Mouse (Mus musculus): ENCODE results near the gene Abat. TPM values are rescaled to one million over a fixed set of nuclear protein-coding genes. Genes with fewer than 3 reads are reported as not detected.

Abat gene
- polyA plus RNA-seq, 1 experiment, result 0.04 TPM

DNA sequence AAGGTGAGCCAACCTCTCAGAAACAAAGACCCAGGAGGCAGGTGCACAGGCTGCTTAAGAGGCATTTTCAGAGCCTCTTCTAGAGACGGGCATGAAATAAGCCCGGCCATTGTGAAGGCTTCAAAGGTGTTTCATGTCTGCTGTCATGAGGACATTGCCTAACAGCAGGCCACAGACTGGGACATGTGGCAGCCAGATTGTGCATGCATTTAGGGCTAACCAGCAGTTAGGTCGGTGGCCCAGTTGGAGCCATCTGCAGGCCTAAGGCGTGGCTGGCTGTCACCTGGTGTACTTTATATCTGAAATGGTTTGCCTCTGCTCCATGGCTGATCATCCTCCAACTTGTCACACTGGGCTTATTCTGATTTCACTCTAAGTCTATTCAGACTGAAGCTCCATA is 65.1 kb downstream of the Abat start:
- H3K4me3 ChIP-seq, result no peak overlapping the region
- TF ChIP-seq CEBPB (IDR thresholded peaks at IDR 0.05; ENCODE audit: insufficient read depth, poor library complexity, severe bottlenecking) (no peak), REST (IDR thresholded peaks at IDR 0.05; ENCODE audit: insufficient read depth, insufficient read length) (no peak), TCF3 (IDR thresholded peaks at IDR 0.05; ENCODE audit: insufficient read length, low read depth) (no peak), USF1 (IDR thresholded peaks at IDR 0.05; ENCODE audit: low read depth) (no peak), POLR2AphosphoS2 (IDR thresholded peaks at IDR 0.05; ENCODE audit: insufficient read length, low read depth) (no peak), POLR2A (IDR thresholded peaks at IDR 0.05; ENCODE audit: insufficient read length, low read depth) (no peak), TCF12 (IDR thresholded peaks at IDR 0.05; ENCODE audit: insufficient read depth, poor library complexity, severe bottlenecking) (no peak), E2F4 (IDR thresholded peaks at IDR 0.05; ENCODE audit: insufficient read depth) (no peak), SRF (IDR thresholded peaks at IDR 0.05; ENCODE audit: control insufficient read depth, insufficient read length, low read depth) (no peak), MYOG (IDR thresholded peaks at IDR 0.05; ENCODE audit: control insufficient read depth in 1 of 3, insufficient read depth in 1 of 3, insufficient read length in 2 of 3, low read depth in 2 of 3) (no peak), MAX (IDR thresholded peaks at IDR 0.05; ENCODE audit: low read depth) (no peak), MYOD1 (IDR thresholded peaks at IDR 0.05; ENCODE audit: control insufficient read depth in 1 of 3, insufficient read length in 2 of 3, low read depth in 2 of 3) (no peak)

DNA sequence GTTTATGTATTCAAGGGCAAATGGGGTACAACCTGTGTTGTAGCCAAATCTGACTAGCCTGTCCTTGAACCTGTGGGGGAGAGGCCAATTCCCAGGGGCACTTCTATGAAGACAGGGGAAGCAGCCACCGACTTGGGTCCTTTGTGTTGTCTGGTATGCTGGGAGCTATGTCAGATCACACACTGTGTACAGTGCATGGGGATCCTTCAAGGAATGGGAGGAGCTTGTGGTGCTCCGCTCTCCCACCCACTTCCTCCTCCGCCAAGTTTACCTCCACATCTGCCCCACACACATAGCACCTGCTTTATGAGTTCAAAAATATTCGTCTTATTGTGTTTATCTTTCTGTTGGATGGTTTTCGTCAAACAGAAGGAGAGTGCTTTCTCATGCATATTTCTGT is 66.3 kb downstream of the Abat start:
- no peak for TF ChIP-seq SRF (IDR thresholded peaks at IDR 0.05; ENCODE audit: control insufficient read depth, insufficient read length, low read depth)
- no peak for TF ChIP-seq CEBPB (IDR thresholded peaks at IDR 0.05; ENCODE audit: insufficient read depth, poor library complexity, severe bottlenecking)
- no peak for TF ChIP-seq REST (IDR thresholded peaks at IDR 0.05; ENCODE audit: insufficient read depth, insufficient read length)
- no peak for TF ChIP-seq MAX (IDR thresholded peaks at IDR 0.05; ENCODE audit: low read depth)
- TF ChIP-seq POLR2AphosphoS2 (IDR thresholded peaks at IDR 0.05; ENCODE audit: insufficient read length, low read depth), result no peak
- no peak for TF ChIP-seq E2F4 (IDR thresholded peaks at IDR 0.05; ENCODE audit: insufficient read depth)
- TF ChIP-seq MYOG (IDR thresholded peaks at IDR 0.05; ENCODE audit: control insufficient read depth in 1 of 3, insufficient read depth in 1 of 3, insufficient read length in 2 of 3, low read depth in 2 of 3), result no peak
- no peak for TF ChIP-seq MYOD1 (IDR thresholded peaks at IDR 0.05; ENCODE audit: control insufficient read depth in 1 of 3, insufficient read length in 2 of 3, low read depth in 2 of 3)
- TF ChIP-seq TCF12 (IDR thresholded peaks at IDR 0.05; ENCODE audit: insufficient read depth, poor library complexity, severe bottlenecking), result no peak
- TF ChIP-seq USF1 (IDR thresholded peaks at IDR 0.05; ENCODE audit: low read depth), result no peak
- TF ChIP-seq TCF3 (IDR thresholded peaks at IDR 0.05; ENCODE audit: insufficient read length, low read depth), result no peak
- TF ChIP-seq POLR2A (IDR thresholded peaks at IDR 0.05; ENCODE audit: insufficient read length, low read depth), result no peak
- no peak overlapping the region for H3K4me2 ChIP-seq (ENCODE audit: low read depth)
- no peak overlapping the region for H3K4me3 ChIP-seq
- H3K36me3 ChIP-seq (ENCODE audit: control insufficient read depth, insufficient read depth), result no peaks in the 10 kb centered on the region
- H3K27me3 ChIP-seq (ENCODE audit: control insufficient read depth, insufficient read depth, insufficient read length), result peaks cover 5% of the 10 kb centered on the region
- no peaks in the 10 kb centered on the region for H3K79me2 ChIP-seq (ENCODE audit: control insufficient read depth, insufficient read depth)
- no peak overlapping the region for H3ac ChIP-seq (ENCODE audit: control insufficient read depth, insufficient read length)

More for the DNA sequence above, 65.1 kb downstream of the Abat start:
- H3ac ChIP-seq (ENCODE audit: control insufficient read depth, insufficient read length), result no peak overlapping the region
- H3K79me2 ChIP-seq (ENCODE audit: control insufficient read depth, insufficient read depth), result no peaks in the 10 kb centered on the region
- no peaks in the 10 kb centered on the region for H3K36me3 ChIP-seq (ENCODE audit: control insufficient read depth, insufficient read depth)
- H3K4me2 ChIP-seq (ENCODE audit: low read depth), result no peak overlapping the region
- peaks cover 5% of the 10 kb centered on the region for H3K27me3 ChIP-seq (ENCODE audit: control insufficient read depth, insufficient read depth, insufficient read length)

DNA sequence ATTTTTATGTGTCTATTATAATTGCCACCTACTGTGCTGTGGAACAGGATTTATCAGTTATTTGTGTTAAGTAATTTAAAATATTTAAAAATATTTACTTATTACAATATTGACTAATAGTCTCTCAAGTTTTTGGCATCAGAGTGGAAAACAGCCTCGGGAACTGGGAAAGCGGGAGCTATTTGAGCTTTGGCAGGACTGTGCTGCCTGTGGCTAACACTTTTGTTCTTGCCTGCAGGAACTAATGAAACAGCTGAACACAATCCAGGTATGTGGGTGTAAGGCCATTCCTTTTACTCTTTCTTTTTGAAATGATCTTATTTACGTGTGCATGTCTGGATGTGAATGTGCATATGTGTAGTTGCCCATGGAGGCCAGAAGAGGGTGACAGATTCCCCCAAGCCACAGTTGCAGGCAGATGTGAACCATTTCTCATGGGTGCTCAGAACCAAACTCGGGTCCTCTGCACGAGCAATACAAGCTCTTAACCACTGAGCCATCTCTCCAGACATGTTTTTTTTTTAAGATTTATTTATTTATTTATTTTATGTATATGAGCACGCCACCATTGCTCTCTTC is 68.5 kb downstream of the Abat start:
- TF ChIP-seq TCF3 (IDR thresholded peaks at IDR 0.05; ENCODE audit: insufficient read length, low read depth) (no peak), REST (IDR thresholded peaks at IDR 0.05; ENCODE audit: insufficient read depth, insufficient read length) (no peak), MAX (IDR thresholded peaks at IDR 0.05; ENCODE audit: low read depth) (no peak), TCF12 (IDR thresholded peaks at IDR 0.05; ENCODE audit: insufficient read depth, poor library complexity, severe bottlenecking) (no peak), CEBPB (IDR thresholded peaks at IDR 0.05; ENCODE audit: insufficient read depth, poor library complexity, severe bottlenecking) (no peak), POLR2A (IDR thresholded peaks at IDR 0.05; ENCODE audit: insufficient read length, low read depth) (no peak), MYOG (IDR thresholded peaks at IDR 0.05; ENCODE audit: control insufficient read depth in 1 of 3, insufficient read depth in 1 of 3, insufficient read length in 2 of 3, low read depth in 2 of 3) (no peak), E2F4 (IDR thresholded peaks at IDR 0.05; ENCODE audit: insufficient read depth) (no peak), MYOD1 (IDR thresholded peaks at IDR 0.05; ENCODE audit: control insufficient read depth in 1 of 3, insufficient read length in 2 of 3, low read depth in 2 of 3) (no peak), SRF (IDR thresholded peaks at IDR 0.05; ENCODE audit: control insufficient read depth, insufficient read length, low read depth) (no peak), USF1 (IDR thresholded peaks at IDR 0.05; ENCODE audit: low read depth) (no peak)
- Histone ChIP-seq H3ac (ENCODE audit: control insufficient read depth, insufficient read length) (no peak overlapping the region), H3K4me2 (ENCODE audit: low read depth) (no peak overlapping the region), H3K36me3 (ENCODE audit: control insufficient read depth, insufficient read depth) (no peaks in the 10 kb centered on the region), H3K27me3 (ENCODE audit: control insufficient read depth, insufficient read depth, insufficient read length) (peaks cover 5% of the 10 kb centered on the region), H3K79me2 (ENCODE audit: control insufficient read depth, insufficient read depth) (no peaks in the 10 kb centered on the region), H3K4me3 (no peak overlapping the region)

DNA sequence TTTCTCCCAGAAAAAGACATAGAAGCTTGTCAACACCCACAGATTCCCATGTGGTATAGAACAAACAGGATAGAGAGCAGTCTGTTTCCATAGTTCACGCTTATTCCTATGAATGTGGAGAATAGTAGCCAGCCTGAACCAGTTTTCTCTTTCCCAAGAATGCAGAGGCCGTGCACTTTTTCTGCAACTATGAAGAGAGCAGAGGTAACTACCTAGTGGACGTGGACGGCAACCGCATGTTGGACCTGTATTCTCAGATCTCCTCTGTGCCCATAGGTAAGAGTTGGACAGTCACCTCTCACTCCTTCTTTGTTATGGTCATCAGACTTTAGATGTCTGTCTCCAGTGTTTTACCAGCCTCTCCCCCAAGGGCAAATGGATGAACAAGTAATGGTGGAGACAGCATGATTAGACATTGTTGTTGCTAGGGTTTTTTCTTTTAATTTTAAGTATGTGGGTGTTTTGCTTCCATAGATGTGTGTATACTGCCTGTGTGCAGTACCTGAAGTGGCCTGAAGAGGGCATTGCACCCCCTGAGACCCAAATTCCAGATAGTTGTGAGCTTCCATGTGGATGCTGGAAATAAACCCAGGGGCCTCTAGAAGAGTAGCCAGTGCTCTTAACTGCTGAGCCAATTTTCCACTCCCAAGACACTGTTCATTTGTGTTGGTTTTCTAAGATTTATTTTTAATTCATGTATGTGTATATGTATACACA is 69.5 kb downstream of the Abat start:
- H3K79me2 ChIP-seq (ENCODE audit: control insufficient read depth, insufficient read depth), result no peaks in the 10 kb centered on the region
- no peaks in the 10 kb centered on the region for H3K36me3 ChIP-seq (ENCODE audit: control insufficient read depth, insufficient read depth)
- no peak overlapping the region for H3K4me2 ChIP-seq (ENCODE audit: low read depth)
- H3ac ChIP-seq (ENCODE audit: control insufficient read depth, insufficient read length), result no peak overlapping the region
- H3K4me3 ChIP-seq, result no peak overlapping the region
- TF ChIP-seq TCF12 (IDR thresholded peaks at IDR 0.05; ENCODE audit: insufficient read depth, poor library complexity, severe bottlenecking), result no peak
- no peak for TF ChIP-seq MYOD1 (IDR thresholded peaks at IDR 0.05; ENCODE audit: control insufficient read depth in 1 of 3, insufficient read length in 2 of 3, low read depth in 2 of 3)
- TF ChIP-seq TCF3 (IDR thresholded peaks at IDR 0.05; ENCODE audit: insufficient read length, low read depth), result no peak
- no peak for TF ChIP-seq MAX (IDR thresholded peaks at IDR 0.05; ENCODE audit: low read depth)
- TF ChIP-seq CEBPB (IDR thresholded peaks at IDR 0.05; ENCODE audit: insufficient read depth, poor library complexity, severe bottlenecking), result no peak
- TF ChIP-seq MYOG (IDR thresholded peaks at IDR 0.05; ENCODE audit: control insufficient read depth in 1 of 3, insufficient read depth in 1 of 3, insufficient read length in 2 of 3, low read depth in 2 of 3), result no peak
- TF ChIP-seq USF1 (IDR thresholded peaks at IDR 0.05; ENCODE audit: low read depth), result no peak
- TF ChIP-seq SRF (IDR thresholded peaks at IDR 0.05; ENCODE audit: control insufficient read depth, insufficient read length, low read depth), result no peak
- TF ChIP-seq POLR2A (IDR thresholded peaks at IDR 0.05; ENCODE audit: insufficient read length, low read depth), result no peak
- TF ChIP-seq POLR2AphosphoS2 (IDR thresholded peaks at IDR 0.05; ENCODE audit: insufficient read length, low read depth), result no peak
- TF ChIP-seq E2F4 (IDR thresholded peaks at IDR 0.05; ENCODE audit: insufficient read depth), result no peak
- no peak for TF ChIP-seq REST (IDR thresholded peaks at IDR 0.05; ENCODE audit: insufficient read depth, insufficient read length)
- H3K27me3 ChIP-seq (ENCODE audit: control insufficient read depth, insufficient read depth, insufficient read length), result peaks cover 5% of the 10 kb centered on the region

Data from myocyte (in vitro differentiated cells).